Mouse (Mus musculus) thymus, postnatal 25 days (tissue): ENCODE results near the gene Zc3h12c.
"Not testable (repeated sequence)": the region's sequence is repeated elsewhere in the genome, so short reads cannot be mapped to it uniquely, and the experiment has no call there.

Experiments
- DNase-seq: peaks from one replicate; pipeline ENCODE4 v3.0.0; 2022

Zc3h12c gene

GRCm38 (mm10) chr9:52100426-52100825, 67.9 kb downstream of the Zc3h12c start:
- DNase-seq: no peak

- DNase-seq: peak; percentile 78
These were observed 69.8 kb downstream of the Zc3h12c start for GRCm38 (mm10) chr9:52098600-52098999.

GRCm38 (mm10) chr9:52097386-52097785, 71.0 kb downstream of the Zc3h12c start:
- no peak for DNase-seq

GRCm38 (mm10) chr9:52095666-52096065, 72.7 kb downstream of the Zc3h12c start:
- DNase-seq: no peak

- DNase-seq: no peak
These were observed 73.8 kb downstream of the Zc3h12c start for GRCm38 (mm10) chr9:52094471-52094980.

- no peak for DNase-seq
These were observed 74.4 kb downstream of the Zc3h12c start for GRCm38 (mm10) chr9:52094016-52094415.

- no peak for DNase-seq
These were observed 75.3 kb downstream of the Zc3h12c start for GRCm38 (mm10) chr9:52093108-52093507.

- no peak for DNase-seq
These were observed 76.1 kb downstream of the Zc3h12c start for GRCm38 (mm10) chr9:52092311-52092710.

- DNase-seq: no peak
These were observed 76.6 kb downstream of the Zc3h12c start for GRCm38 (mm10) chr9:52091752-52092151.

GRCm38 (mm10) chr9:52082414-52082813, 86.0 kb downstream of the Zc3h12c start:
- no peak for DNase-seq

- no peak for DNase-seq
These were observed 86.4 kb downstream of the Zc3h12c start for GRCm38 (mm10) chr9:52081979-52082378.

- DNase-seq: no peak
These were observed 90.7 kb downstream of the Zc3h12c start for GRCm38 (mm10) chr9:52077692-52078091.

- DNase-seq: no peak
These were observed 92.3 kb downstream of the Zc3h12c start for GRCm38 (mm10) chr9:52076089-52076488.

GRCm38 (mm10) chr9:52072202-52072601, 96.2 kb downstream of the Zc3h12c start:
- DNase-seq: no peak

- DNase-seq: not testable (repeated sequence)
These were observed 97.0 kb downstream of the Zc3h12c start for GRCm38 (mm10) chr9:52071352-52071751.

GRCm38 (mm10) chr9:52070052-52070451, 98.3 kb downstream of the Zc3h12c start:
- no peak for DNase-seq
